Mouse (Mus musculus): Measurements from ENCODE around the gene Shisa5.

- TF ChIP-seq POLR2A (IDR thresholded peaks at IDR 0.05; ENCODE audit: low read depth, low read length) (peak; percentile 99), CTCF (IDR thresholded peaks at IDR 0.05; ENCODE audit: extremely low read depth, insufficient read depth, insufficient read length, insufficient replicate concordance) (peak; percentile 98)
Measured at GRCm38 (mm10) chr9:109059136-109059903, 21.0 kb downstream of the Shisa5 start, which contains the start of gene Trex1.
